Mouse (Mus musculus): ENCODE measurements around the gene Nagpa.

- TF ChIP-seq CTCF (IDR thresholded peaks at IDR 0.05; ENCODE audit: low read depth, low read length) (no peak), POLR2A (IDR thresholded peaks at IDR 0.05; ENCODE audit: extremely low read depth, insufficient read depth, low read length) (no peak)
These were observed 48.4 kb upstream of the Nagpa start for GRCm38 (mm10) chr16:5252260-5252659.
